Mouse (Mus musculus): ENCODE data around the gene Hist1h4j. TPM values are rescaled to one million over a fixed set of nuclear protein-coding genes. Genes with fewer than 3 reads are reported as not detected.
"Not testable (repeated sequence)": the region's sequence is repeated elsewhere in the genome, so short reads cannot be mapped to it uniquely, and the experiment has no call there.

Gene Hist1h4j
- polyA plus RNA-seq, 1 experiment from 2014 or later = 0.50 TPM

GRCm38 (mm10) chr13:21779767-21780731 lies 45.2 kb downstream of the Hist1h4j start, which contains the start of gene Hist1h1b:
Gene Hist1h1b, minus strand, starts transcription at chr13:21780625.
- Histone ChIP-seq H3K36me3 (ENCODE audit: control insufficient read depth, insufficient read depth, low read length) (no peaks in the 10 kb centered on the region), H3K4me3 (ENCODE audit: control insufficient read depth in 1 of 2, insufficient read depth in 1 of 2, low read depth in 1 of 2, low read length in 2 of 2) (peak within 1 kb of the TSS; percentile 60 to 84), H3K27ac (replicated peaks in 1 of 2; ENCODE audit: control insufficient read depth in 1 of 2, insufficient read depth in 1 of 2, low read depth in 2 of 2, low read length in 2 of 2) (peak within 1 kb of the TSS; percentile 77 to 88), H3K27me3 (ENCODE audit: control insufficient read depth, insufficient read depth, low read length) (no peaks in the 10 kb centered on the region), H3K4me1 (ENCODE audit: control insufficient read depth in 2 of 2, insufficient read depth in 2 of 2, low read length in 2 of 2) (peaks cover 5 to 24% of the 10 kb centered on the region in 2 experiments; a peak in 3 of 4 replicates), H3K4me2 (ENCODE audit: low read length) (peak within 1 kb of the TSS; percentile 92), H3K9ac (ENCODE audit: low read length) (peak within 1 kb of the TSS; percentile 84), H3K9me3 (ENCODE audit: control insufficient read depth, low read length) (no peaks in the 10 kb centered on the region)
- 1% methylated on average over 44 of the region's 44 CpGs for WGBS
- 0 out of 2 replicates have a peak, but pooled peaks have one; percentile 19 for ATAC-seq (ENCODE audit: insufficient number of reproducible peaks, insufficient read depth, low FRiP score, low read depth)

GRCm38 (mm10) chr13:21781021-21781555 lies 46.2 kb downstream of the Hist1h4j start:
- Histone ChIP-seq H3K27ac (replicated peaks in 1 of 2; ENCODE audit: control insufficient read depth in 1 of 2, insufficient read depth in 1 of 2, low read depth in 2 of 2, low read length in 2 of 2) (peak overlapping the region in 1 of 2 experiments; percentile 88; a peak in 3 of 4 replicates), H3K27me3 (ENCODE audit: control insufficient read depth, insufficient read depth, low read length) (no peaks in the 10 kb centered on the region), H3K36me3 (ENCODE audit: control insufficient read depth, insufficient read depth, low read length) (no peaks in the 10 kb centered on the region), H3K9me3 (ENCODE audit: control insufficient read depth, low read length) (no peaks in the 10 kb centered on the region), H3K4me1 (ENCODE audit: control insufficient read depth in 2 of 2, insufficient read depth in 2 of 2, low read length in 2 of 2) (peaks cover 6 to 29% of the 10 kb centered on the region in 2 experiments), H3K4me2 (ENCODE audit: low read length) (peak overlapping the region; percentile 92), H3K4me3 (ENCODE audit: control insufficient read depth in 1 of 2, insufficient read depth in 1 of 2, low read depth in 1 of 2, low read length in 2 of 2) (peak overlapping the region in 1 of 2 experiments; percentile 60; a peak in 2 of 4 replicates), H3K9ac (ENCODE audit: low read length) (peak overlapping the region; percentile 84)
- 41% methylated on average over 6 of the region's 6 CpGs for WGBS
- ATAC-seq (ENCODE audit: insufficient number of reproducible peaks, insufficient read depth, low FRiP score, low read depth) = no peak

GRCm38 (mm10) chr13:21781639-21782038 lies 46.8 kb downstream of the Hist1h4j start:
- no peak overlapping the region for H3K27ac ChIP-seq (replicated peaks in 1 of 2; ENCODE audit: control insufficient read depth in 1 of 2, insufficient read depth in 1 of 2, low read depth in 2 of 2, low read length in 2 of 2)
- H3K36me3 ChIP-seq (ENCODE audit: control insufficient read depth, insufficient read depth, low read length) = no peaks in the 10 kb centered on the region
- no peak overlapping the region for H3K4me3 ChIP-seq (ENCODE audit: control insufficient read depth in 1 of 2, insufficient read depth in 1 of 2, low read depth in 1 of 2, low read length in 2 of 2)
- H3K4me2 ChIP-seq (ENCODE audit: low read length) = no peak overlapping the region
- peaks cover 7 to 34% of the 10 kb centered on the region in 2 experiments for H3K4me1 ChIP-seq (ENCODE audit: control insufficient read depth in 2 of 2, insufficient read depth in 2 of 2, low read length in 2 of 2)
- no peak overlapping the region for H3K9ac ChIP-seq (ENCODE audit: low read length)
- WGBS = 94% methylated on average over 1 of the region's 1 CpGs
- no peaks in the 10 kb centered on the region for H3K27me3 ChIP-seq (ENCODE audit: control insufficient read depth, insufficient read depth, low read length)
- no peaks in the 10 kb centered on the region for H3K9me3 ChIP-seq (ENCODE audit: control insufficient read depth, low read length)
- ATAC-seq (ENCODE audit: insufficient number of reproducible peaks, insufficient read depth, low FRiP score, low read depth) = no peak

GRCm38 (mm10) chr13:21782361-21783254 lies 47.7 kb downstream of the Hist1h4j start:
- Histone ChIP-seq H3K27ac (replicated peaks in 1 of 2; ENCODE audit: control insufficient read depth in 1 of 2, insufficient read depth in 1 of 2, low read depth in 2 of 2, low read length in 2 of 2) (peak overlapping the region; percentile 84 to 85), H3K4me2 (ENCODE audit: low read length) (peak overlapping the region; percentile 77), H3K4me1 (ENCODE audit: control insufficient read depth in 2 of 2, insufficient read depth in 2 of 2, low read length in 2 of 2) (peaks cover 7 to 34% of the 10 kb centered on the region in 2 experiments), H3K9ac (ENCODE audit: low read length) (peak overlapping the region; percentile 82), H3K4me3 (ENCODE audit: control insufficient read depth in 1 of 2, insufficient read depth in 1 of 2, low read depth in 1 of 2, low read length in 2 of 2) (peak overlapping the region; percentile 44 to 52)
- not testable (repeated sequence) for H3K27me3 ChIP-seq (ENCODE audit: control insufficient read depth, insufficient read depth, low read length); H3K9me3 ChIP-seq (ENCODE audit: control insufficient read depth, low read length); H3K36me3 ChIP-seq (ENCODE audit: control insufficient read depth, insufficient read depth, low read length); ATAC-seq (ENCODE audit: insufficient number of reproducible peaks, insufficient read depth, low FRiP score, low read depth)
- 2% methylated on average over 17 of the region's 35 CpGs for WGBS

DNA sequence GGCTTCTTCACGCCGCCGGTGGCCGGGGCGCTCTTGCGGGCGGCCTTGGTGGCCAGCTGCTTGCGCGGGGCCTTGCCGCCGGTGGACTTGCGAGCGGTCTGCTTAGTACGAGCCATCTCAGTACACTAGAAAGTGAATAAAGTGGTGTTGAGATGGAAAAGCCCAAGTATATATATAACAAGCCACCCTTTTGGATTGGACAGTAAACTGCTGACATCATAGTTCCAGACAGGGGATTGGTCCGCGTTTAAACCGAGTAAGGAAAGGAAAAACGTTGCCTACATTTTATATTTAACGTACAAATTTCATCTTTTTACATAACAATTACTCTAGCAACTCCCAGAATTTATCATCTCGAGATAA lies 48.4 kb downstream of the Hist1h4j start, which contains the start of gene Hist1h3i:
Gene Hist1h3i, minus strand, starts transcription at position 116 of the 363 bp plus-strand sequence.
- WGBS = 0% methylated on average over 14 of the region's 20 CpGs
- peak within 1 kb of the TSS; percentile 84 to 87 for H3K27ac ChIP-seq (replicated peaks in 1 of 2; ENCODE audit: control insufficient read depth in 1 of 2, insufficient read depth in 1 of 2, low read depth in 2 of 2, low read length in 2 of 2)
- ATAC-seq (ENCODE audit: insufficient number of reproducible peaks, insufficient read depth, low FRiP score, low read depth) = peak; percentile 70
- peak within 1 kb of the TSS; percentile 82 for H3K9ac ChIP-seq (ENCODE audit: low read length)
- peaks cover 7 to 37% of the 10 kb centered on the region in 2 experiments for H3K4me1 ChIP-seq (ENCODE audit: control insufficient read depth in 2 of 2, insufficient read depth in 2 of 2, low read length in 2 of 2)
- no peaks in the 10 kb centered on the region for H3K36me3 ChIP-seq (ENCODE audit: control insufficient read depth, insufficient read depth, low read length)
- peak within 1 kb of the TSS; percentile 77 for H3K4me2 ChIP-seq (ENCODE audit: low read length)
- no peaks in the 10 kb centered on the region for H3K9me3 ChIP-seq (ENCODE audit: control insufficient read depth, low read length)
- H3K27me3 ChIP-seq (ENCODE audit: control insufficient read depth, insufficient read depth, low read length) = no peaks in the 10 kb centered on the region
- H3K4me3 ChIP-seq (ENCODE audit: control insufficient read depth in 1 of 2, insufficient read depth in 1 of 2, low read depth in 1 of 2, low read length in 2 of 2) = peak within 1 kb of the TSS; percentile 44 to 52

DNA sequence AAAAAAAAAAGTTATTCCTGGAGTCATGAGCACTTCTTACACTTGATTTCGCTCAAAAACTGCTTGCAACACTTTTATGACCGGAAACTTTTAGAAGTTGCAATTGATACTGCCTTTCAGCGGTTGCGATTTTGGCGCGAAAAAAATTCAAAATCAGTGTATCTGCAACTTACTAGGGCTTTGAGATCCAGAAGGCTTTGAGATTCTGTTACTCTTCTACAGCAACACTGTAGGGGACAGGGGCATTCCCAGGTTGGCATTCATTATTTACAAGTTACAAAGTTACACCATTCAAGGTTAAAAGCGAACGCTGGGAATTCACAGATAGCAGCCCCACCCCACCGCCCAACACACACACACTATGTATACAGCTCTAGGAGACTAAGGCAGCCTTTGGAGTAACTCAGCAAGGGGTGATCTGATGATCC lies 48.9 kb downstream of the Hist1h4j start:
- H3K4me2 ChIP-seq (ENCODE audit: low read length) = peak overlapping the region; percentile 77
- no peaks in the 10 kb centered on the region for H3K36me3 ChIP-seq (ENCODE audit: control insufficient read depth, insufficient read depth, low read length)
- H3K27me3 ChIP-seq (ENCODE audit: control insufficient read depth, insufficient read depth, low read length) = no peaks in the 10 kb centered on the region
- H3K9me3 ChIP-seq (ENCODE audit: control insufficient read depth, low read length) = no peaks in the 10 kb centered on the region
- WGBS = 5% methylated on average over 9 of the region's 9 CpGs
- H3K4me1 ChIP-seq (ENCODE audit: control insufficient read depth in 2 of 2, insufficient read depth in 2 of 2, low read length in 2 of 2) = peaks cover 7 to 34% of the 10 kb centered on the region in 2 experiments
- H3K4me3 ChIP-seq (ENCODE audit: control insufficient read depth in 1 of 2, insufficient read depth in 1 of 2, low read depth in 1 of 2, low read length in 2 of 2) = peak overlapping the region; percentile 16 to 44; a peak in 3 of 4 replicates
- no peak for ATAC-seq (ENCODE audit: insufficient number of reproducible peaks, insufficient read depth, low FRiP score, low read depth)
- H3K27ac ChIP-seq (replicated peaks in 1 of 2; ENCODE audit: control insufficient read depth in 1 of 2, insufficient read depth in 1 of 2, low read depth in 2 of 2, low read length in 2 of 2) = peak overlapping the region; percentile 80 to 87
- peak overlapping the region; percentile 82 for H3K9ac ChIP-seq (ENCODE audit: low read length)

DNA sequence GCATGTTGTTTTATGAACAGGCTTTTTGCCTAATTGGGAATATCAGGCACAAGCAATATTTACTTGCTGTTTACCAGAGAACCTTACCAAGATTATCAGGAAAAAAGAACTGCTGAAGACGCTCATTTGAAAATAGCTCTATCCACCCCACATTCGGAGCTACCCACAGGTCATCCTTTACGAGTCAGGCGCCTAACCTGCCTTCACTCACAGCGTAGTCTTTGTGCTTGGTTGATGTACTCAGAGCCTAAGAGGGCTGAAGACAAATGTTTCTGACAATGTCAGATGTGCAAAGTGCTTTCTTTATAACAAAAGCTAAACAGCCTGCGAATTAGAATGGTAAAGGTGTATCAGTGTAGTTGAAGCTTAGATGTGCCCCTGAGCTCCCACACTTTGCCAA lies 49.4 kb downstream of the Hist1h4j start:
- 47% methylated on average over 6 of the region's 6 CpGs for WGBS
- no peak for ATAC-seq (ENCODE audit: insufficient number of reproducible peaks, insufficient read depth, low FRiP score, low read depth)
- Histone ChIP-seq H3K27ac (replicated peaks in 1 of 2; ENCODE audit: control insufficient read depth in 1 of 2, insufficient read depth in 1 of 2, low read depth in 2 of 2, low read length in 2 of 2) (peak overlapping the region; percentile 80 to 87), H3K27me3 (ENCODE audit: control insufficient read depth, insufficient read depth, low read length) (no peaks in the 10 kb centered on the region), H3K4me2 (ENCODE audit: low read length) (peak overlapping the region; percentile 77; the same call in 1 of the 2 replicates), H3K4me3 (ENCODE audit: control insufficient read depth in 1 of 2, insufficient read depth in 1 of 2, low read depth in 1 of 2, low read length in 2 of 2) (peak overlapping the region in 1 of 2 experiments; percentile 44; a peak in 1 of 4 replicates), H3K9ac (ENCODE audit: low read length) (peak overlapping the region; percentile 82), H3K4me1 (ENCODE audit: control insufficient read depth in 2 of 2, insufficient read depth in 2 of 2, low read length in 2 of 2) (peaks cover 7 to 34% of the 10 kb centered on the region in 2 experiments), H3K9me3 (ENCODE audit: control insufficient read depth, low read length) (no peaks in the 10 kb centered on the region), H3K36me3 (ENCODE audit: control insufficient read depth, insufficient read depth, low read length) (no peaks in the 10 kb centered on the region)
